Mouse (Mus musculus): ENCODE measurements around the gene Rhox2g. TPM values are rescaled to one million over a fixed set of nuclear protein-coding genes. Genes with fewer than 3 reads are reported as not detected.
"Not testable (repeated sequence)": the region's sequence is repeated elsewhere in the genome, so short reads cannot be mapped to it uniquely, and the experiment has no call there.

Gene Rhox2g
- total RNA-seq (2021), result not detected

GRCm38 (mm10) chrX:37643370-37643769, at the start of gene Rhox2g:
Gene Rhox2g (minus strand): TSS chrX:37643470.
- DNase-seq, result not testable (repeated sequence)

DNA sequence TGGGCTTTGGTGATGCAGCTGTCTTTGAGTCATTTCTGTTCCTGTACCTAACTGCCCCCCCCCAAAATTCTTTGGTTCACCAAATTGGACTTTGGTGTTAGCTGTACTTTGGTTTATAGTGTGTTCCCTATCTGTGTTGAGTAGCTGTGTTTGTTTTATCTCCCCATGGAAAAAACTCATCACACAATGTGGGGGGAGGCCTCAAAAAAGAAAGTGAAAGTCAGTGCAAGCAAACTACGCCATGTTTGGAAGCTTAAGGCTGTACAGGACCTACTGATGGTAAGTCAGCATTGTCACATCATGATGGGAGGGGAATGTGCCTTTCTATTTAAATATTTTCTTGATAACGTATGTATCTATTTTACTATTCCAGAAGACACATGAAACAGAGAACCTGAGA, 49.0 kb upstream of the Rhox2g start:
- no peak for DNase-seq

DNA sequence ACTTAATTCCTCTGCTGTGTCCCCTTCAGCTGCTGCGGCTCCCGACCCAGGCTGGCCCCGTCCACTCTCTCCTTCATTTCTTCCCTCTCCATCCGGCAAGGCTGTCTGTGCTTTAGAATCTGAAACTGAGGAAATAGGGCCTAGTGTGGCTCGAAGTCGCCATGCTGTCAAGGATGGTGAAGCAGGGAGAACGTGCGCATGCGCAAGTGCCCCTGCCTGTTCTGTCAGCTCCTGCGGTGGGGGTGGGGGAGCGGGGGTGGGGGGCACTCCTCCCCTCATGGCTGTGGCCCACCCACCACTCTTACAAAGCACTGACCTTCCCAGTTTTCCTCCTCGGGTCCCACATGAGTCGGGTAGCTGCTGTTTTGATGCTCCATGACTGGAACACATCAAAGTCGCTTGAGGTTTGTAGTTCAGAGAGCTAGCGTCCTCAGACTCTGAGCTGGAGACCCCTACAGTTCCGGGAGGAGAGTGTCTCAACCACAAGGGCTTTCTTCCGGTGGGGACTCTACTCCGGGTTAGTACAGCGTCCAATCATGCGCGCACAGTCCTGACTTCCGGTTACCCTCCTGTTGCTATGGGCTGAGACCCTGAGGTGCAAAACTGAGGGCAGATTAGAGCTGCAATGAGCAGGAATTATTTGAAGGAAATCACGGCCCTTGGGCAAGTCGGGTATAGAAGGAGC, 39.9 kb upstream of the Rhox2g start:
- no peak for DNase-seq

DNA sequence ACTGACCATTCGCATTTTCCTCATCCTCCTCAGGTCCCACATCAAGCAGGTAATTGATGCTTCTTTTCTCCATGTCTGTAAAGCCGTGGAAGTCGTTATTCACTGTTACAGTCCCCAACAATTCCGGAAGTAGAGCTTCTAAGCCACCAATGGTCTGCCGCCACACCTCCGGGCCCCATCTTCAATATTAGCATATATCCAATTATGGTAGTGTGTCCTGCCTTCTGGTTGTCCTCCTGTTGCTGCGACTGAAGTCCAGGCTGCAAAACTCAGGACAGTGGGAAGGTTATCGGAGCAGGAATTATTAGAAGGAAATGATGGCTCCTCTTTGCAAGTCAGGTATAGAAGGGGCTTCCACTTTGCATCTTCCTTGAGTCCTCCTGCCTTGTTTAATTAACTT, 29.9 kb upstream of the Rhox2g start, which contains the start of gene Rhox2h:
TSS of gene Rhox2h (minus strand) at position 101 of the 400 bp plus-strand sequence.
- DNase-seq, result not testable (repeated sequence)

- not testable (repeated sequence) for DNase-seq
Observed at GRCm38 (mm10) chrX:37668664-37669063, 25.4 kb upstream of the Rhox2g start, which contains the start of gene Rhox3h. Gene Rhox3h (minus strand): TSS chrX:37668764.

DNA sequence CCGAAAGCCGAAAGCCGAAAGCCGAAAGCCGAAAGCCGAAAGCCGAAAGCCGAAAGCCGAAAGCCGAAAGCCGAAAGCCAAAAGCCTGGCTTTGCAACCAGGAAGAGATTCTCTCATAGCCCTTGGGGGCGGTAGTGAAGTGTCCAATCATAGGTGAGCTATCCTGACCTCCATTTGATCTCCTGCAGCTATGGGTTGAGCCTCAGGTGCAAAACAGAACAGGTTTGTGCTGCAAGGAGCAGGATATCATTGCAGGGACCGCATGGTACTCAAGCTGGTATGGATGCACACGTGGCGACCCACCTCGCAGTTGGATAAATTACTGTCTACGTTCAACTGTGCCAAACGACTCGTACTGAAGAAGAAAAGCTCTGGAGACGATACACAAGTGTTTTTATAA, 8.0 kb upstream of the Rhox2g start, which contains the start of gene Rhox4g:
TSS of gene Rhox4g (minus strand) at position 101 of the 400 bp plus-strand sequence.
- not testable (repeated sequence) for DNase-seq

- DNase-seq, result not testable (repeated sequence)
Observed at GRCm38 (mm10) chrX:37628512-37628911, 14.8 kb downstream of the Rhox2g start, which contains the start of gene Rhox3g. Gene Rhox3g (minus strand): TSS chrX:37628612.

GRCm38 (mm10) chrX:37607604-37608003, 35.7 kb downstream of the Rhox2g start, which contains the start of gene Rhox4f:
Gene Rhox4f (minus strand): TSS chrX:37607704.
- not testable (repeated sequence) for DNase-seq

Other genes starting within 250 kb of the Rhox2g start
- gene Rhox2b, start 231.4 kb downstream of the Rhox2g start, total RNA-seq (2021), result not detected
- not detected for gene Rhox4b, start 211.0 kb downstream of the Rhox2g start, total RNA-seq (2021)
- gene Rhox2c, start 189.8 kb downstream of the Rhox2g start, total RNA-seq (2021), result not detected
- gene Rhox3c, start 184.9 kb downstream of the Rhox2g start, total RNA-seq (2021), result not detected
- gene Rhox4c, start 163.1 kb downstream of the Rhox2g start, total RNA-seq (2021), result not detected
- not detected for gene Rhox2d, start 150.0 kb downstream of the Rhox2g start, total RNA-seq (2021)
- not detected for gene Rhox4d, start 129.1 kb downstream of the Rhox2g start, total RNA-seq (2021)
- not detected for gene Rhox2e, start 113.0 kb downstream of the Rhox2g start, total RNA-seq (2021)
- not detected for gene Rhox3e, start 101.5 kb downstream of the Rhox2g start, total RNA-seq (2021)
- gene Rhox4e, start 86.1 kb downstream of the Rhox2g start, total RNA-seq (2021), result not detected
- not detected for gene Rhox2f, start 72.1 kb downstream of the Rhox2g start, total RNA-seq (2021)
- gene Rhox3f, start 62.5 kb downstream of the Rhox2g start, total RNA-seq (2021), result not detected
- not detected for gene Rhox4f, start 35.8 kb downstream of the Rhox2g start, total RNA-seq (2021)
- gene Rhox3g, start 14.9 kb downstream of the Rhox2g start, total RNA-seq (2021), result not detected
- gene Rhox4g, start 7.9 kb upstream of the Rhox2g start, total RNA-seq (2021), result not detected
- gene Rhox3h, start 25.3 kb upstream of the Rhox2g start, total RNA-seq (2021), result not detected
- gene Rhox2h, start 29.8 kb upstream of the Rhox2g start, total RNA-seq (2021), result not detected
- 1 to 10 TPM; 3.2 to 7.1 TPM for gene Rhox5, start 161.4 kb upstream of the Rhox2g start, total RNA-seq (2021)
- gene Rhox6, start 183.4 kb upstream of the Rhox2g start, total RNA-seq (2021), result not detected
- not detected for gene Rhox7a, start 188.2 kb upstream of the Rhox2g start, total RNA-seq (2021)
- not detected for gene Rhox8, start 235.5 kb upstream of the Rhox2g start, total RNA-seq (2021)

All from heart, postnatal 4 days (tissue).